Mouse (Mus musculus) fibroblast of lung, adult 2 months (primary cell): ENCODE results near the gene Serpina3a.

ENCODE experiments used
- DNase-seq: peaks from one replicate; pipeline ENCODE4 v3.0.0-alpha.2; 2011; ENCODE audit warnings: low read depth

Serpina3a gene

DNA sequence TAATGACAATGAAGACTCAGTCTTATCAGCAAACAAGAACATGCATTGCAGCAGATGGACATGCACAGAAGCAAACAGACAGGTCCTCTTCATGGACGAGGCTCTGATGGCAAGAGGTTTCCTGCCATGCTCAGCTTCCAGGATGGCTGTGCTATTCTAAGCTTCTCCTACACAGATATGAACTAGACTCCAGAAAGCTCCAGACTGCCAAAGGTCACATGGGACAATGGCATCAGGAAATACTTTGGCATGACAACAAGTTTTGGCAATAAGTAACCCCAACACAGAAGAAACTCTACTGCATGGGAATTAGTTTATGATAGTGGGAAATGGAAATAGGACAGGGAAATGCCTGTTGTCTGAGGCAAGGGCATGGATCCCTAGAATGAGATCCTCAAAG is 30.8 kb downstream of the Serpina3a start:
- no peak for DNase-seq

DNA sequence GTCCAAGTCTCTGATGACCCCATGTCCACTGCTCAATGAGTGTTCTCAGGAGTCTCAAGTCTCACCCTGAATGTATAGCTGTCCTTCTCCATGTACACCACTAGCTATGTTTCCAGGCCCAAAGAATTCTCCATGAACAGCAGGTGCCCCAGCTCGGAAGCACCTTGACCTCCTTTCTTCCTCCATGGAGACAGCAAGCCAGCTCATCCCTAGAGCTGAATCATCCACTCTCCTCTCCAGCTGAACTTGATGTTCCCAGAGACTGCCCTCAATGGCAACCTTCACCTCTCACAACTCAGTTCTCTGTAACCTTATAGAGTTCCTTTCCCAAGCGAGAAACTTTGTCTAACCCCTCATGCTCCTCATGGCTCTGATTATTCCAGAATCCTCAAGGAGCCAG is 33.0 kb downstream of the Serpina3a start:
- no peak for DNase-seq

DNA sequence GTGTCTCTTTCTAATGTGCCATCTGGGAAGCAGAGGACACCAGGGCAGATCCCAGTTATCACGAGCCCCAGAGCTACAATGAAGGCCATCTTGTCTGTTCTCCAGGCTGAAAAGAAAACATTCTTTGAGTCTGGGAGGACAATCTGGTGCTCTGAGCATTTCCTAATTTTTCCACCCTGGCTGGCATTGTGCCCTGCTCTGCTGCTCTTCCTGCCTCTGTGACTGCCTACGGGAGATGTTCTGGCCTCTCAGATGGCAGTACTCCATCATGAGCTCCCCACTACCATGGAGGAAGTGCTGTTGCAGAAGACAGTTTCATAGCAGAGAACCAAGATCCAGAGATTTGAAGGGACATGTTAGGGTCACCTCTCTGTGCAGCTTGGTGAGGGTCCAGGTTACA is 39.5 kb downstream of the Serpina3a start:
- DNase-seq = no peak

DNA sequence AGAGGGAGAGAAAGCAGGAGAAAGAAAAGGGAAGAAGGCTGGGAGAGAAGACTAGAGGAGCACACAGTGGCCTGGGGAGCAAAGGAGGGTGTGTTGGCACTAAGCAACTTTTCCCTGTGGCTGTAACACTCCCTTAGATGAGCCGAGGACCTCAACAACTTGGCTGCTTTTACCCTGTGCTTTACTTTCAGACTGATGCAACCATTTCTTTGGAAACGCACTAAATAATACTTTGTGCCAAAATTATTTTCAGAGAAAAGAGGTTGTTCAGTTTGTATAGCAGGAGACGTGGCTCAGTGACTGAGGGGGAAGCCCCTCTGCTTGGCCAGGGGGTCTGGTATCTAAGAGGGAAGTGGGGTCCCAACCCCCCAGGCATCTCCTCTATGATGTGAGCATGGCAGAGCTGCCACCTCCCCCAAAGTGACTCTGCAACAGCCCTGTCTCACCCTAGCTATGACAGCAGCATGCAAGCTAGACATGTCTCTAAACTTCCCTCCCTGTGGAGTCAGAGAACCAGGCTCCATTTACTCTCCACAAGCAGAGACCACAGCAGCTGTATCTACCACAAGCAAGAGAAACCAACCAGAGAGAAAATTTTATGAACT is 40.6 kb downstream of the Serpina3a start:
- no peak for DNase-seq

DNA sequence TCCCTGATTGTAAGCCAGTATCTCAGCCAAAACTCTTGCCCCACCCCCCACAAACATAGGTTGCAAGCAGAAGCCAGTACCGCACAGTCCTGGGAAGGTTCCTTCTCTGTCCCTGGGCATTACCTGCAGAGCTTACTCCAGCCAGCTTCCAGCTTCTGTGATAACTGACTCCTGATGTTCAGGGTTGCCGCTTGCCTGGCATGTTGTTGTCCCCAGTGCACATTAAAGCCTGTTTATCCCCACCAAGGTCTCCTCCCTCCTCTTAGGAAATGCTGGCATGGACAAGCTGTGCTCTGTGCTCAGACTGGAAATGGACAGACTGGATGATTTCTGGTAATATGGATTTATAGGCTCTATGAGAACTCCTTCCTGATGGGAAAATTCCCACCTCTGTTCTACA is 41.1 kb downstream of the Serpina3a start, which contains the start of gene Serpina3c:
TSS of gene Serpina3c (minus strand) at position 215 of the 400 bp plus-strand sequence.
- no peak for DNase-seq
